Mouse (Mus musculus): ENCODE results near the gene Sppl2c. TPM values are rescaled to one million over a fixed set of nuclear protein-coding genes. Genes with fewer than 3 reads are reported as not detected.
A peak's percentile ranks its signal among the peaks of the same experiment; 100 is the strongest.
"Not testable (repeated sequence)": the region's sequence is repeated elsewhere in the genome, so short reads cannot be mapped to it uniquely, and the experiment has no call there.

The Sppl2c gene
- total RNA-seq, 2 experiments from 2014 or later = not detected

DNA sequence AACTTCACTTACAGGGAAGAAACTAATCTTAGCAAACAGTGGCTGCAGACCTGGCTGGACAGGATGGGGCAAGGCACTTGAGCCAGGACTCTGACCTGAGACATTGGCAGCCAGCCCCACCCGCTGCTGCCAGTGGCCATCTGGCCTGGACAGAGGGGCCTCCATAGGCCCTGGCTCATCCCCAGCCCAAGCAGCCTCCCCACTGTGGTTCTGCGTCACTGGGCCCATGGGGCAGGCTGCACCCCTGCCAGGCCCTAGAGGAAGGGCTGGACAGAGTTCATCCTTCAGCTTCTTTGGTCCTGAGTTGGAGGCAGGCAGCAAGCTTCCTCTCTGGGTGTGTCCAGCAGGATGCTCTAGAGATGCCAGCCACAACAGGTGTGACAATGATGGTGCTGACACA, 3.9 kb downstream of the Sppl2c start:
- intact Hi-C loops (cut with DNase I) = no loop called here
- DNase-seq = no peak

GRCm38 (mm10) chr11:104195382-104195781, 9.3 kb downstream of the Sppl2c start:
- intact Hi-C loops (cut with DNase I) = no loop called here
- no peak for DNase-seq

DNA sequence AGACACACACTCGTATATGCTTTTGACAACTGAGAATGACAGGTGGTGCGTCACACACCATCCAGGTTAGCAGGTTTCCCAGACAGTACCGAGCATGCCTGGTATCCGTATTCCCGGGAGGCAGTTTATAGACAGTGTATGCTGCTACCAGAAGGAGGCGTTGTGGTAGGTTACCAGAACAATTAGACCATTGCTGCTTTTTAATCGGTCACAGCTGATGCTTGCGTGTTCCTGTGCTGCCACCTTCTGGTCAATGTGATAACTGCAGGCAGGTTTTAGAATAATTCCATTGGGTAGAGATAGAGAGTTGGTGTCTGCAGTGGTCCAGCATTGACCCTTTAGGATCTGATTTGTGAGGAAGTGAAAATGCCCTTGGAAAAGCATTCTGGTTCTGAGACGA, 9.7 kb downstream of the Sppl2c start:
- peak; percentile 38 to 51 for DNase-seq
- intact Hi-C loops (cut with DNase I) = no loop called here

GRCm38 (mm10) chr11:104197861-104198260, 11.7 kb downstream of the Sppl2c start:
- DNase-seq = no peak
- intact Hi-C loops (cut with DNase I) = no loop called here

DNA sequence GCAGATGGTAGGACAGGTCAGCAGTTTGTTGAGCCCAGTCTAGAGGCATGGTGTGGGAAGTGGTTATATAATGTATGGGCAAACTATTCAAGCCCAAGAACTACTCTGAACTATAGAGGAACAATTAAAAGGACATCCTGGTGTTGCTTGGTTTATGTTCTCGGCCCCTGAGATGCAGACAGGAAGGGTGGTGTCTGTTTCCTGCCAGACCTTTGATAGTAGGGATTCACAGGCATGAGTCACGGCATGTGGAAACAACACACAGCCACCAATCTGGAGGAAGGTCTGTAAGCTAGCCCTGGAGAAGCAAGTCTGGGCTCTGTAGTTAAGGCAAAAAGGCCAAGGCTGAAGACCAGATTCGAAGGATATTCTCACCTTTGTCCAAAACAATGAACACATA, 17.1 kb downstream of the Sppl2c start:
- intact Hi-C loops (cut with DNase I) = loop anchor here (5.0 kb wide), 1 partner anchor 1659 kb away; no protein-coding TSS in a partner anchor
- DNase-seq = no peak

DNA sequence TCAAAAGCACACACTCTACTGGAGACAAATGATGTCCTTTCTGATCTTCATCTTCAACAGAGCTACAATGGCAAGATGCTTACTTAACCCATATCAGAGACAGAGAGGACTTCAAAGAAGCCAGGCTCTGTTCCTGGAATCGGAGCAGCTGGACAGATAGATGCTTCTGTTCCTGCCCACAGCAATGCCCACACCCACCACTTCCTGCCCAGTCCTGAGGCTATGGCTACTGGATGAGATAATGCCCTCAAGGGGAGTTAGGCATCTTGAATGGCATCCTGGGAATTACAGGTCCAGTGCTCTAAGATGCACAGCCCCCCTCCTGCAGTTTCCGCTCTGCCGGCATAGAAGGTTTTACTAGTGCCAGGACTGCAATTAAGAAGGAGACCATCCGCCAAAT, 20.4 kb downstream of the Sppl2c start:
- intact Hi-C loops (cut with DNase I) = no loop called here
- no peak for DNase-seq

GRCm38 (mm10) chr11:104209041-104209440, 22.9 kb downstream of the Sppl2c start:
- intact Hi-C loops (cut with DNase I) = no loop called here

DNA sequence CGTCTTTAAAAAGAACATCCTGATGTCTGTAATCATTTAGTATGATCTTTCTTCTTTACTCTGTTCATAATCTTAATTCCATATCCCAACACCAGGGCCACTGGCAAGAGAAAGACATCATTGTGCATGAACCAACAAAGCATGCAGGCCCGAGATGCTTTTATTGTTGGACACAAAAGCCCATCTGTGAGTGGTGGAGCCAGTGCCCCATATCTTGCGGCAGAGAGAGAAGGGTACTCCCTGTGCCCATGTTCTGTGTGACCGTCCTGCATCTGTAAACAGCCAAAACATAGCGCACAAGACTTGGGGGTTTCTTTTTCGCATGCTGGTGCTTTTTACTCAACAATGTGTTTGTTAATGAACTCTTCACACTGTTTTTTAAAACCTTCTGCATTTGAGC, 25.1 kb downstream of the Sppl2c start:
- intact Hi-C loops (cut with DNase I) = no loop called here
- DNase-seq = no peak

More at GRCm38 (mm10) chr11:104209041-104209440, 22.9 kb downstream of the Sppl2c start:
- DNase-seq = no peak

GRCm38 (mm10) chr11:104214128-104214527, 28.0 kb downstream of the Sppl2c start:
- DNase-seq; intact Hi-C loops (cut with DNase I): not testable (repeated sequence)

- intact Hi-C loops (cut with DNase I) = no loop called here
- DNase-seq = no peak
These were observed 31.9 kb downstream of the Sppl2c start for GRCm38 (mm10) chr11:104218075-104218474.

DNA sequence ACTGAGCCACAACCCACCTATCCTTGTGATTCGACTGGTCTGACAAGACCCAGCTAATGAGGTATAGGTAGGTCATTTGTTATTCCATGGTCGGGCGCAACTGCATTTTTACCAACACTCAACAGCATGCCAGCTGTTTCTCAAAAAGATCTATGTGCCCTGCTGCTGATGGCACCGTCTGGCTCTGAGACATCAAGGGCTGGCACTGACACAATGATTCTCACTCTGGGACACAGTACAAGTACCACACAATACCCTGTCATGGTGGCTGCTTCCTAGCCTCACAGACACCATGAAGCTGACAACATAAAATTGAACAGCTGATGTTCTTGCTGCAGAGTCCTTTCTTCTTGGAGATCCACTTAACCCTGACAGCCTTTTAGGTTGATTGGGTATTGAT, 34.2 kb downstream of the Sppl2c start:
- DNase-seq = no peak
- intact Hi-C loops (cut with DNase I) = no loop called here

DNA sequence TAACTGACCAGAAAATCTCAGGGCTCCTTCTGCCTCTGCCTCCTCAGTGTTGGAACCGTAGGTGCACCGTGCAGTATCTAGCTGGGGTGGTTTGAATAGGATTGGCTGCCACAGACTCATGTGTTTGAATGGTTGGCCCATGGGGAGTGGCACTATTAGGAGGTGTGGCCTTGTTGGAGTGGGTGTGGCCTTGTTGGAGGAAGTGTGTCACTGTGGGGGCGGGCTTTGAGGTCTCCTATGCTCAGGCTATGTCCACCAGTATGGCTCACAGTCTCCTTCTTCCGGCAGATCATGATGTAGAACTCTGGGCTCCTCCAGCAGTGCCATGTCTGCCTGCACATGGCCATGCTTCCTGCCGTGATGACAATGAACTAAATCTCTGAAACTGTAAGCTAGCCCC, 35.6 kb downstream of the Sppl2c start:
- intact Hi-C loops (cut with DNase I) = no loop called here
- DNase-seq = no peak

- DNase-seq = no peak
- intact Hi-C loops (cut with DNase I) = no loop called here
These were observed 37.2 kb downstream of the Sppl2c start for GRCm38 (mm10) chr11:104223301-104223700.

DNA sequence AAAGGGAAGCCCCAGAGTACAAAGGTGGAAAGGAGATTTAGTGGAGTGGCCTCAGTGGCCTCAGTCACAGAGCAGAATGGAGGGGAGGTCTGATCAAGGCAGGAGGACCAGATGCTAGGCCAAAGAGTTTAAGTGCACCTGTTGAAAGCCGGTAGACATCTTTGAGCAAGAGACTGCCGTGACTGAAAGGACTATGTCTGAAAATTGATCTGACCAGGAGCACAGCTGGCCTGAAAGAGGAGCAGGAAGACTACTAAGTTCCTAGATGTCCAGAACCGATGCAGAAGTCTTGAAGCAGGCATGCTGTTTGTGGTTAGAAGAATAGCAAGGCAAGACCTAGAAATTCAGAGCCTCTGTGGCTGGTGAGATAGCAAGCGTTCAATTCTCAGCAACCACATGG, 43.3 kb downstream of the Sppl2c start:
- no peak for DNase-seq
- intact Hi-C loops (cut with DNase I) = no loop called here

- no peak for DNase-seq
- intact Hi-C loops (cut with DNase I) = no loop called here
These were observed 44.1 kb downstream of the Sppl2c start for GRCm38 (mm10) chr11:104230066-104230778.

- DNase-seq = peak; percentile 77 to 80
- intact Hi-C loops (cut with DNase I) = loop anchor here (1.0 kb wide), 1 partner anchor 47 kb away; no protein-coding TSS in a partner anchor
These were observed 45.1 kb downstream of the Sppl2c start, which contains the start of gene Mapt for GRCm38 (mm10) chr11:104231041-104231911. Gene Mapt (plus strand): TSS chr11:104231390.

DNA sequence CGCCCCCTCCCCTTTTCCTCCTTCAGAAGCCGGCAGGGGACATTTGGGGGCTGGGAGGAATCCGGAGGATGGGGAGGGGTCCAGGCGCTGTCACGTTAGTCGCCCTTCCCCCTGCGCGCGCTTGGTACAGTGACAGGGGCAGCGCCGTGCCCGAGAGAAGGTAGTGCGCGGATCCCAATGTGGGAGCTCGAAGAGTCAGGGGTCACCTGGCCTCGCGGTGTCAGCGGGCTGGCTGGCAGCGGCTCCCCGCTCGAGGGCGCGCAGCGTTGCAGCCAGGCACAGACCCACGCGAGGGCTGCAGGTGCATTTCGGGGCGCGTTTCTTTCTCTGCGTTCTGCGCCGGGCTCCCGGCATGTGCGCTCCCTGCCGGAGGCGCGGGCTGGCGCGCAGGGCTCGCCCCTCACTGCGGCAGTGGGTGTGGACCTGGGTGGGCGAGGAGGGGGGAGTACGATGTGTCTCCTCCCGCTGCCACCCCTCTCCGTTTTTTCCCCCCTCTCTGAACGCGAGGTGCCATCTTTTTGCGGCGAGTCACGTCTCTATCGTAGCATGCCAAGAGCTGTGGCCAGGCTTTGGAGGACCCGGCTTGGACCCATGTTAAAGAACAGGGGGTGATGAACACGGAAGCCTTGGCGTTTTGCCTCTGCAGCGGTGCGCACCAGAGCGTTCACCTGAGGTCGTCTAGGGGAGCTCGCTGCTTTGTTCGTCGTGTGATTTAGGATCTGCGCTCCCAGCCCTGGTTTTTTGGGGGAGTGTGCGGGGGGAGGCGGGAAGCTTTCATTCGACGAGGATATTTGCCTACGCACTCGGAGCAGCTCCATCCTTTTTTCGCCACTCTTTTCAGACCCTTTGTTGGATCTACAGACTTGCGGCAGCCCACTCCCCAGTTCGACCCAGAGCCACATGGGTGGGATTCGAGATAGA, 46.3 kb downstream of the Sppl2c start:
- DNase-seq = peak in 1 of 2 experiments; percentile 29

GRCm38 (mm10) chr11:104233101-104233500, 47.0 kb downstream of the Sppl2c start:
- intact Hi-C loops (cut with DNase I) = loop anchor here (2.0 kb wide), 1 partner anchor 38 kb away; no protein-coding TSS in a partner anchor
- no peak for DNase-seq

More for the DNA sequence above, 46.3 kb downstream of the Sppl2c start:
- intact Hi-C loops (cut with DNase I) = loop anchor here (2.0 kb wide), 1 partner anchor 38 kb away; no protein-coding TSS in a partner anchor

DNA sequence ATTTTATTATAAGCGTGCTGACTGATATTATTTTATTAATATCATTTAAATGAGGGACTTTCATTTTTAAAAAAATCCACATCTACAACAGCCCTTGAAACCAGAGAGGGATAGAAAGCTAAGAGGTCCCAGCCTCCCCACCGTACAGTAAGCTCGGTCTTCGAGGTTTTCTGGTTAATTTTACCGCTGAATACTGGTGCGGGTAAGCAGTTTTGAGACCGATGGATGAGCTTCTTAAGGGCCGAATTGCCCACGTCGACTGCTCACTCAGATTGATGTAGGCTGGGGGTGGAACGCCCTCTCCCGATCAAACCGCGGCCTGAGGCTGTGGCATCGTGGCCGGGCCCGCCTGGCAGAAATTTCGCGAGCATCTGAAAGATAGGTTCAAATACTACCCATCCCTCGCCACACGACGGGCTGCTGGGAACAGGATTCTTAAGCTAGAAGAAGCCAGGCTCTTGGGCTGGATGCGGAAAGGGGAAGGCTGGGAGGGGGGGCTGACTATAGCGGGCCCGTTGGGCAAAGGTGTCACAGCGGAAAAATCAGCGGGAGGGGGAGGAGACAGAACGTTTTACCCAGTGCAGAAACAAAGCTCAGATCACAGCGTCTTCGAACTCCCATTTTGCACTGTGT, 47.6 kb downstream of the Sppl2c start:
- intact Hi-C loops (cut with DNase I) = loop anchor here (2.0 kb wide), 1 partner anchor 37 kb away; no protein-coding TSS in a partner anchor
- DNase-seq = no peak

GRCm38 (mm10) chr11:104234680-104235079, 48.6 kb downstream of the Sppl2c start:
- DNase-seq = no peak
- intact Hi-C loops (cut with DNase I) = no loop called here
